Mouse (Mus musculus) heart, embryonic 13.5 days (tissue): ENCODE data around the gene Pfn1. TPM values are rescaled to one million over a fixed set of nuclear protein-coding genes. Genes with fewer than 3 reads are reported as not detected.
A peak's percentile ranks its signal among the peaks of the same experiment; 100 is the strongest.

Experiments used
- ATAC-seq: fragments of 200-750 bp; cut with Nextera tagmentation; 2 replicates; pipeline ENCODE4 v1.8.0; 2017; ENCODE audit warnings: moderate TSS enrichment; ENCODE audit not compliant: insufficient number of reproducible peaks, low FRiP score, low TSS enrichment; ENCODE audit errors: extremely low read depth
- H3K27ac ChIP-seq: fragments of 300-500 bp; sonication (generic); replicated peaks from 2 replicates; pipeline ENCODE4 v1.5.1; 2015; ENCODE audit warnings: moderate library complexity, mild to moderate bottlenecking, inconsistent platforms
- H3K27me3 ChIP-seq: fragments of 300-500 bp; sonication (generic); replicated peaks from 2 replicates; pipeline ENCODE4 v1.6.1; 2015; ENCODE audit warnings: mild to moderate bottlenecking, inconsistent platforms
- H3K36me3 ChIP-seq: fragments of 300-500 bp; sonication (generic); 2 replicates; pipeline ENCODE4 v1.6.1; 2015; ENCODE audit warnings: mild to moderate bottlenecking, inconsistent platforms
- H3K4me1 ChIP-seq: fragments of 300-500 bp; sonication (generic); 2 replicates; pipeline ENCODE4 v1.6.1; 2015; ENCODE audit warnings: inconsistent platforms
- H3K4me2 ChIP-seq: fragments of 300-500 bp; sonication (generic); 2 replicates; pipeline ENCODE4 v1.6.1; 2015; ENCODE audit warnings: inconsistent platforms, mild to moderate bottlenecking, moderate library complexity
- H3K4me3 ChIP-seq: fragments of 300-500 bp; sonication (generic); 2 replicates; pipeline ENCODE4 v1.5.1; 2015; ENCODE audit warnings: moderate library complexity, mild to moderate bottlenecking, inconsistent platforms
- H3K9ac ChIP-seq: fragments of 300-500 bp; sonication (generic); 2 replicates; pipeline ENCODE4 v1.6.1; 2015; ENCODE audit warnings: inconsistent platforms, mild to moderate bottlenecking, moderate library complexity
- H3K9me3 ChIP-seq: fragments of 300-500 bp; sonication (generic); 2 replicates; pipeline ENCODE4 v1.6.1; 2016; ENCODE audit warnings: inconsistent platforms
- WGBS: fragments of 180-500 bp; shearing (Covaris S2); methylation state at CpG from one replicate; pipeline ENCODE4 v1.1.7; 2015; ENCODE audit warnings: mixed read lengths; 5-methylcytosine and 5-hydroxymethylcytosine counted together
- polyA plus RNA-seq: library from polyadenylated mRNA; unstranded; fragments of >200 nt; fragmentation: Nextera tagmentation; extraction: Ambion mirVana; gene quantifications from 2 replicates; pipeline ENCODE4 v1.2.1, GENCODE M21; 2015

Gene Pfn1
- 1,587 and 1,588 TPM in 2 replicates for polyA plus RNA-seq

- Histone ChIP-seq H3K4me2 (peak within 1 kb of the TSS; percentile 94), H3K9ac (peak within 1 kb of the TSS; percentile 100), H3K9me3 (no peaks in the 10 kb centered on the region), H3K27me3 (no peaks in the 10 kb centered on the region), H3K4me3 (peak within 1 kb of the TSS; percentile 100), H3K4me1 (peaks cover 80% of the 10 kb centered on the region), H3K27ac (peak within 1 kb of the TSS; percentile 99), H3K36me3 (peaks cover 42% of the 10 kb centered on the region)
- WGBS = under 1% methylated on average over 60 of the region's 61 CpGs
- ATAC-seq = peak; percentile 22
Observed at GRCm38 (mm10) chr11:70654198-70654922, at the start of gene Pfn1. TSS of gene Pfn1 (minus strand) at chr11:70654644.

- peak overlapping the region; percentile 80 for H3K4me3 ChIP-seq
- no peaks in the 10 kb centered on the region for H3K27me3 ChIP-seq
- peak overlapping the region; percentile 79 for H3K4me2 ChIP-seq
- ATAC-seq = no peak
- H3K27ac ChIP-seq = peak overlapping the region; percentile 96
- peaks cover 48% of the 10 kb centered on the region for H3K36me3 ChIP-seq
- peak overlapping the region; percentile 95 for H3K9ac ChIP-seq
- 25% methylated on average over 6 of the region's 6 CpGs for WGBS
- H3K9me3 ChIP-seq = no peaks in the 10 kb centered on the region
- peaks cover 29% of the 10 kb centered on the region for H3K4me1 ChIP-seq
Observed at GRCm38 (mm10) chr11:70702781-70703180, 48.3 kb upstream of the Pfn1 start.

- Histone ChIP-seq H3K4me1 (peaks cover 29% of the 10 kb centered on the region), H3K9ac (peak overlapping the region; percentile 95), H3K27ac (peak overlapping the region; percentile 96), H3K9me3 (no peaks in the 10 kb centered on the region), H3K36me3 (peaks cover 42% of the 10 kb centered on the region), H3K27me3 (no peaks in the 10 kb centered on the region), H3K4me3 (peak overlapping the region; percentile 80), H3K4me2 (peak overlapping the region; percentile 79)
- ATAC-seq = no peak
- 66% methylated on average over 6 of the region's 6 CpGs for WGBS
Observed at GRCm38 (mm10) chr11:70701984-70702733, 47.7 kb upstream of the Pfn1 start.

- H3K27me3 ChIP-seq = no peaks in the 10 kb centered on the region
- peak overlapping the region; percentile 79 for H3K4me2 ChIP-seq
- no peak for ATAC-seq
- peaks cover 34% of the 10 kb centered on the region for H3K36me3 ChIP-seq
- H3K4me3 ChIP-seq = peak overlapping the region; percentile 80
- peaks cover 29% of the 10 kb centered on the region for H3K4me1 ChIP-seq
- no peaks in the 10 kb centered on the region for H3K9me3 ChIP-seq
- WGBS = 12% methylated on average over 10 of the region's 10 CpGs
- H3K9ac ChIP-seq = peak overlapping the region; percentile 95
- peak overlapping the region; percentile 96 for H3K27ac ChIP-seq
Observed at GRCm38 (mm10) chr11:70701221-70701955, 46.9 kb upstream of the Pfn1 start.

GRCm38 (mm10) chr11:70700613-70701012 lies 46.2 kb upstream of the Pfn1 start:
- peak overlapping the region; percentile 80 for H3K4me3 ChIP-seq
- no peaks in the 10 kb centered on the region for H3K9me3 ChIP-seq
- peak overlapping the region; percentile 79 for H3K4me2 ChIP-seq
- WGBS = under 1% methylated on average over 33 of the region's 34 CpGs
- H3K9ac ChIP-seq = peak overlapping the region; percentile 95
- peak overlapping the region; percentile 96 for H3K27ac ChIP-seq
- H3K4me1 ChIP-seq = peaks cover 29% of the 10 kb centered on the region
- peaks cover 26% of the 10 kb centered on the region for H3K36me3 ChIP-seq
- peak; percentile 28; the same call in 1 of the 2 replicates for ATAC-seq
- H3K27me3 ChIP-seq = no peaks in the 10 kb centered on the region

- 2% methylated on average over 69 of the region's 69 CpGs for WGBS
Observed at GRCm38 (mm10) chr11:70699722-70700556, 45.5 kb upstream of the Pfn1 start, which contains the start of the genes Inca1 and Kif1c. TSS of gene Inca1 (minus strand) at chr11:70700155. TSS of gene Kif1c (plus strand) at chr11:70700548.

GRCm38 (mm10) chr11:70699051-70699450 lies 44.6 kb upstream of the Pfn1 start:
- Histone ChIP-seq H3K4me3 (no peak overlapping the region; the same call in 1 of the 2 replicates), H3K4me2 (no peak overlapping the region), H3K9me3 (no peaks in the 10 kb centered on the region), H3K4me1 (peaks cover 29% of the 10 kb centered on the region), H3K27ac (no peak overlapping the region), H3K27me3 (no peaks in the 10 kb centered on the region), H3K9ac (peak overlapping the region; percentile 95; the same call in 1 of the 2 replicates), H3K36me3 (peaks cover 11% of the 10 kb centered on the region)
- ATAC-seq = no peak
- 67% methylated on average over 2 of the region's 2 CpGs for WGBS

More at GRCm38 (mm10) chr11:70699722-70700556, 45.5 kb upstream of the Pfn1 start, which contains the start of the genes Inca1 and Kif1c:
- Histone ChIP-seq H3K9me3 (no peaks in the 10 kb centered on the region), H3K27ac (peak within 1 kb of the TSS; percentile 96), H3K9ac (peak within 1 kb of the TSS; percentile 95), H3K4me2 (peak within 1 kb of the TSS; percentile 79), H3K4me3 (peak within 1 kb of the TSS; percentile 80), H3K4me1 (peaks cover 29% of the 10 kb centered on the region), H3K36me3 (peaks cover 20% of the 10 kb centered on the region), H3K27me3 (no peaks in the 10 kb centered on the region)
- ATAC-seq = peak; percentile 87

- no peak for ATAC-seq
- Histone ChIP-seq H3K27me3 (no peaks in the 10 kb centered on the region), H3K36me3 (no peaks in the 10 kb centered on the region), H3K4me3 (no peak overlapping the region), H3K4me2 (no peak overlapping the region), H3K9ac (no peak overlapping the region), H3K27ac (no peak overlapping the region), H3K9me3 (no peaks in the 10 kb centered on the region), H3K4me1 (peaks cover 15% of the 10 kb centered on the region)
- 67% methylated on average over 3 of the region's 3 CpGs for WGBS
Observed at GRCm38 (mm10) chr11:70697376-70697775, 42.9 kb upstream of the Pfn1 start.

- Histone ChIP-seq H3K4me1 (peaks cover 15% of the 10 kb centered on the region), H3K9me3 (no peaks in the 10 kb centered on the region), H3K27me3 (no peaks in the 10 kb centered on the region), H3K36me3 (no peaks in the 10 kb centered on the region), H3K4me2 (no peak overlapping the region), H3K4me3 (no peak overlapping the region), H3K27ac (no peak overlapping the region), H3K9ac (no peak overlapping the region)
- 43% methylated on average over 3 of the region's 3 CpGs for WGBS
- ATAC-seq = no peak
Observed at GRCm38 (mm10) chr11:70693504-70693903, 39.1 kb upstream of the Pfn1 start.

- no peak for ATAC-seq
- Histone ChIP-seq H3K4me3 (no peak overlapping the region), H3K4me2 (no peak overlapping the region), H3K9me3 (no peaks in the 10 kb centered on the region), H3K27me3 (no peaks in the 10 kb centered on the region), H3K36me3 (peaks cover 10% of the 10 kb centered on the region), H3K9ac (no peak overlapping the region; the same call in 1 of the 2 replicates), H3K27ac (no peak overlapping the region), H3K4me1 (peaks cover 29% of the 10 kb centered on the region)
- 40% methylated on average over 4 of the region's 4 CpGs for WGBS
Observed at GRCm38 (mm10) chr11:70689578-70689977, 35.1 kb upstream of the Pfn1 start.
